Mouse (Mus musculus) bone marrow macrophage, adult 2 months (primary cell): ENCODE measurements around the gene Crtc1.

ENCODE experiments used
- CTCF ChIP-seq: IDR thresholded peaks from 2 replicates; pipeline ENCODE4 v1.5.1; 2012; ENCODE audit warnings: low read depth, mild to moderate bottlenecking, low read length, moderate library complexity
- POLR2A ChIP-seq: IDR thresholded peaks from 2 replicates; pipeline ENCODE4 v1.6.1; 2012; ENCODE audit warnings: mild to moderate bottlenecking, low read depth, low read length, borderline replicate concordance

GRCm38 (mm10) chr8:70364066-70364465, 75.3 kb downstream of the Crtc1 start:
- TF ChIP-seq CTCF (no peak), POLR2A (no peak)
